Mouse (Mus musculus) neutrophil, adult 5-6 weeks (primary cell): ENCODE data around the gene Naa40. TPM values are rescaled to one million over a fixed set of nuclear protein-coding genes. Genes with fewer than 3 reads are reported as not detected.

Experiments
- ATAC-seq: fragments of 151-379, 151-347 bp; 2 replicates; pipeline ENCODE4 v1.8.0; 2017; ENCODE audit warnings: mild to moderate bottlenecking, moderate TSS enrichment; ENCODE audit not compliant: insufficient number of reproducible peaks, poor library complexity, low FRiP score, severe bottlenecking; ENCODE audit errors: extremely low read depth
- total RNA-seq: library from RNA; stranded (forward); fragments of 200-1000 nt; gene quantifications from 2 replicates; pipeline ENCODE4 v1.2.3, GENCODE M21; 2017

Gene Naa40
- total RNA-seq, 1 experiment from 2014 or later: 24.4 TPM

DNA sequence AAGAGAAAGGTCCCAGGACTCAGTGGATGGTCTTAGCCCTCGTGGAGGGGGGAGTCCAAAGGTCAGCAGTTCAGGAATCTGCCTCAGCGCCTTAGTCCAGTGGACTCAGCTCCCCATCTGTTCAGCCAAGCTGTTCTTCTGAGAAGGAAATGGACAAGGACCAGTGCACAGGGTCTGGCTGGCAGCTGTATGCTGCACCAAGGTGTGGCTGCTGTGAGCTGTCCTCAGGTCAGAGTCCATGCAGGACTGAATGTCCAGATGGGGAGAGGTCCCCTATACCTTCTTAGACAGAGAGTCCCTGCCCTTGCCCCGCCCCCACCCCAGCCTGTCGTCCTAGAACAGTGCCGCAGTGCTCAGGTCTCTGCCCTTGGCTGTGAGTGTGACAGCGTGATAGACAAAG lies 49.3 kb downstream of the Naa40 start:
- ATAC-seq: no peak

GRCm38 (mm10) chr19:7190986-7191385 lies 50.0 kb downstream of the Naa40 start:
- no peak for ATAC-seq

GRCm38 (mm10) chr19:7189026-7189425 lies 52.0 kb downstream of the Naa40 start:
- no peak for ATAC-seq

- no peak for ATAC-seq
Measured at GRCm38 (mm10) chr19:7187157-7187556, 53.8 kb downstream of the Naa40 start.

DNA sequence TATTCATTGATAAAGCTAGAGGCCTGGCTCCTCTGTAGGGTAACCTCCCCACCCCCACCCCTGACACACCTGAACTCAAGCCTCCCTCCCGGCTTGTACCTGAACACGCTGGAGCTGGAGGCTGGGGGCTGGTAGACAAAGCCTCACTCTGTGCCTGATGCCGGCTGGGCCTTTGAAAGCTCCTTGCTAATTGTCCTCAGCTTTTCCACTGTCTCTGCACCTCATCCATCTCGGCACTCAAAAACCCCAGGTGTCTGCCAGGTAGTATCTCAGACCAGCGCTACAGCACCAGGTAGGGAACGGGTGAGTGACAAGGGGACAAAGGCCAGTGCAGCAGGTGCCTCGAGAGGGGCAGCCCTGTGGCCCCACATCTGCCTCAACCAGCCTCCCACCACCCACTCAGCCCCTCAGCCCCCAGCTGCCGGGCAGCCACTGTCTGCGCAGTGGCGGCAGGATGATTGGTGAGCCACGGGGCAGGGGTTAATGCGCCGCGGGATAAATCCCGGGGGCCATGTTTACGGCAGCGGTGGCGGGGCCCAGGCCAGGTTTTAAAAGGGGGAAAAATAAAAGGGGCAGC lies 55.2 kb downstream of the Naa40 start:
- no peak for ATAC-seq

DNA sequence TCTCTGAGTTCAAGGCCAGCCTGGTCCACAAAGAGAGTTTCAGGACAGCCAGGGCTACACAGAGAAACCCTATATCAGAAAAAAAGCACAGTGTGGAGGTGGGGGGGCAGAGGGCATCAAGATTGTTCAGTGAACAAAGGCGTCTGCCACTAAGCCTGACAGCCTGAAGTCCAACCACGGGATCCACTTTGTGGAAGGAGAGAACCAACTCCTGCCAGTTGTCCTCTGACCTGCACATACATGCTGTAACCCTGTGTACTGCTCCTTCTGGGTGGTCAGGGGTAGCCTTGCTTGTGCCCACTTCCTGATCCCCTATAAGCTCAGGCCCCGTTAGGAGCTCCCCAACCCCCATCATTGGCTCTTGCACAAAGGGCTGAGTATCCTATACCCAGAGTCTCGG lies 55.9 kb downstream of the Naa40 start:
- ATAC-seq: no peak

- ATAC-seq: no peak
Measured at GRCm38 (mm10) chr19:7183419-7183818, 57.6 kb downstream of the Naa40 start.

- no peak for ATAC-seq
Measured at GRCm38 (mm10) chr19:7182273-7182949, 58.6 kb downstream of the Naa40 start.

GRCm38 (mm10) chr19:7181496-7181895 lies 59.5 kb downstream of the Naa40 start:
- ATAC-seq: no peak

GRCm38 (mm10) chr19:7180756-7181405 lies 60.1 kb downstream of the Naa40 start:
- no peak for ATAC-seq

DNA sequence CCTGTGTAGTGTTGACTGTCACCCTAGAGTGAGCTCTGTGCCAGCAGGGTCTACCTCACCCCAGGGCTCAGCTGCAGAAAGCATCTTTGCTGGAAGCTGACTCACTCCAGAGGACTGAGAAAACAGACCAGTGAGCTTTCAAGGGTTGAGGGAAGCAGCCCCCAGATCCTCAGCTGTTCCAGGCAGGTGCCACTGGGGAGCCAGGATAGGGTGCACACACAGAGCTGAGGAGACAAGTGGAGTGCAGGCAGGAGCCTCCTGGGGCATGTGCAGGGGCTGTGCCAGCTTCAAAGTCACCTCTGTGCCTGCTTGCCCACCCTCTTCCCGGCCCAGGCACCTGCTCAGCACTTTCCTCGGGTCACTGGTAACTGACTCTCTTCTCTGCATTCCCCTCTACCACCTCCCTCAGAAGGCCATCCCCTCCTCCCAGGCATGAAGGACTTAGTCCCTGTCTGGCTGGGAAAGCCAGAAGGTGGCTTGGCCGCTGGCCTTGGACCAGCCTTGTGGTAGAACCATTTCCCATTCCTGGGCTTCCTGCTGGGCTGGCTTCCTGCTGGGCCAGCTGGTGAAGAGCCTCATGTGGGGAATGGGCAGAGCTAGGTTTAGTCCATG lies 62.0 kb downstream of the Naa40 start:
- ATAC-seq: no peak

DNA sequence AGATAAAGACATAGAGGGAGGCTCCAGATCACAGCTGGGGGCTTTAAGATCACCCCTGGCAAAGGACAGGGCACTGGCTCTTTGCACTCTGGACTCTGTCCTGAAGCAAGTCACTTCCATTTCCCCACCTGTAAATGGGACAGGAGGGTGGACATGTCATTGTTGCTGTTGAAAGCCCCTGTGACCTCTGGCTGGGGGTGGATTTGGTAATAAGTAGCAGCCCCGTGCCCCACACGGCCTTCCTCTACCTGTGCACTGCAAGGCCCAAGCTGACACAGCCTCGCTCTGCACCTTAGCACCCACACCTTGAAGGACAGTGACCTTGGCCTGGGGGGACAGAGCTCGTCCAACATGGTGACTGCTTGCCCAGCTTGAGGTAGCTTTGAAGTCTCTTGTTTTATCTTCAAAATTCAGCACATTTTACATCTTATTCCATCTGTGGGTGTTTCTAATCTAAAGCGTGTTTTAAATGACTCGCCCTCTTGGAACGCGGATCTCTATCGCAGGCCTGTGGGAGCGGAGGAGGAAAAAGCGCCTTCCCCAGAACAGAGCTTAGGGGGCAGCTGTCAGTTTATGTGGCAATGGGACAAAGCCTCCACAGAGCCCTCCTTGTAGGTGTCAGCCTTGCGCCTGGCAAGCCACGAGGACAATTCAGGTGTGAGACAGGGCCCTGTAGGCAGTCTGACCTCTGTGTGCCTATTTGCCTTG lies 63.0 kb downstream of the Naa40 start:
- ATAC-seq: no peak

GRCm38 (mm10) chr19:7176041-7176696 lies 64.8 kb downstream of the Naa40 start:
- ATAC-seq: no peak

Other genes starting within 250 kb of the Naa40 start
- 16.4 and 24.4 TPM in 2 replicates for gene Dnajc4, start 248.6 kb downstream of the Naa40 start, total RNA-seq
- 5.0 TPM in 2 replicates for gene Nudt22, start 245.1 kb downstream of the Naa40 start, total RNA-seq
- gene Trpt1, start 245.1 kb downstream of the Naa40 start, total RNA-seq: 1.5 and 1.6 TPM in 2 replicates
- gene Fermt3, start 221.7 kb downstream of the Naa40 start, total RNA-seq: 211 and 225 TPM in 2 replicates
- 73.9 and 81.6 TPM in 2 replicates for gene Stip1, start 201.2 kb downstream of the Naa40 start, total RNA-seq
- 1.2 and 3.7 TPM in 2 replicates for gene Macrod1, start 184.4 kb downstream of the Naa40 start, total RNA-seq
- gene Flrt1, start 135.5 kb downstream of the Naa40 start, total RNA-seq: 0.12 TPM in 1 of 2 replicates, not detected in the other
- 45.5 and 48.9 TPM in 2 replicates for gene Otub1, start 34.9 kb downstream of the Naa40 start, total RNA-seq
- 208 and 218 TPM in 2 replicates for gene Cox8a, start 23.6 kb downstream of the Naa40 start, total RNA-seq
- gene Rcor2, start 26.1 kb upstream of the Naa40 start, total RNA-seq: 2.1 and 2.4 TPM in 2 replicates
- gene Mark2, start 100.7 kb upstream of the Naa40 start, total RNA-seq: 96.4 and 114 TPM in 2 replicates
- gene Spindoc, start 141.8 kb upstream of the Naa40 start, total RNA-seq: 8.7 and 9.3 TPM in 2 replicates
- gene 2700081O15Rik, start 176.4 kb upstream of the Naa40 start, total RNA-seq: 2.5 and 2.8 TPM in 2 replicates
- 69.4 and 71.8 TPM in 2 replicates for gene Rtn3, start 242.1 kb upstream of the Naa40 start, total RNA-seq